10 mouse cellular contexts compared by ENCODE assay signal in the genomic region with DNA sequence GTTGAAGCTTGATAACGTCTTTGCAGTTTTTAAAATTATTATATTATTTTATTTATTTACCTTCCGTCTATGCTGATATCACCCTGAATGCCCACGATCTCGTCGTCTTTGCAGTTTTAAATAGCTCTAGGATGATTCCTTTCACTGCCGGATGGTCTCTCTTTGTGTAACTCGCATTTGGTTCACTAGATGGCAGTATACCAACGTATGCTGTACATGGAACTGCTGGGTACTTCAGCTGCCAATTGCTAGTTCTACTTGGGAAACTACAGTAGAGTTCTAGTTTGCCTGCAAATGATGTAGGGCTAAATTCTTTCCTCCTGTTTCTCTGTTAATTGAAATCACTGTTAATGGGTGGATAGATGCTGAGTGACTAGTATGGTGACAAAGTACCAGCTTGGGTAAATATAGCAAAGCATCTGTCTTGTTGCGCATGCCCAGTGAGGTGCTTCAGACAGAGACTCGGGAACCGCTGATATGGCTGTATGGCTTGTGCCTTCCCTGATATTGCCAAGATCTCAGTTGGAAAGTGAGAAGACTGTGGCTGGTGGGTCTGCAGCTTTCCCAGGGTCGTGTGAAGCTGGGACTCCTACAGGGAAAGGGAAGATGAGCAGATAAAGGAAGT. TPM values are rescaled to one million over a fixed set of nuclear protein-coding genes. Genes with fewer than 3 reads are reported as not detected.
A peak's percentile ranks its signal among the peaks of the same experiment; 100 is the strongest.
DNase-seq lines count a peak whose midpoint lies in the region; ATAC-seq and TF ChIP-seq lines count a peak whose summit lies in the region.
"Had no signal": no experiment of that assay in that cellular context is flagged by ENCODE, and none has a peak within 500 bp of the region (broad histone marks: within the 10 kb centered on the region; RNA-seq: fewer than 3 reads in every experiment).

No protein-coding gene starts in this region.

- TF ChIP-seq CTCF in heart, postnatal 0 days (IDR thresholded peaks at IDR 0.05; ENCODE audit: low read depth) = peak; percentile 89

- no peak overlapping the region for H3K4me3 ChIP-seq in heart, embryonic 12.5 days
- H3K4me3 ChIP-seq in heart, postnatal 0 days (ENCODE audit: low read depth, low read length) = no peak overlapping the region
- H3K4me3 ChIP-seq: midbrain, embryonic 12.5 days had no signal

- 27% methylated on average over 12 of the region's 12 CpGs for WGBS in heart, embryonic 12.5 days
- WGBS in heart, postnatal 0 days = 22% methylated on average over 12 of the region's 12 CpGs

- TF ChIP-seq EP300 in heart, postnatal 0 days (IDR thresholded peaks at IDR 0.05; ENCODE audit: low read depth) = no peak

- DNase-seq in heart, adult 11 months = peak; percentile 92
- peak; percentile 68 for DNase-seq in Muller cell, postnatal 12 days (ENCODE audit: inconsistent ontology term)
- peak; percentile 92 for DNase-seq in embryo, embryonic 10.5 days (ENCODE audit: low spot score)
- DNase-seq in heart, postnatal 0 days (ENCODE audit: low spot score) = peak; percentile 85
- DNase-seq in layer of hippocampus, adult 9-10 months (ENCODE audit: low spot score) = peak; percentile 97
- peak; percentile 94 for DNase-seq in lung, postnatal 36 days
- peak; percentile 69 for DNase-seq in telencephalon, adult 2 months (ENCODE audit: low read depth, low spot score)

- H3K27me3 ChIP-seq in heart, embryonic 12.5 days (replicated peaks) = no peaks in the 10 kb centered on the region
- H3K27me3 ChIP-seq in heart, postnatal 0 days (ENCODE audit: control insufficient read depth, insufficient read depth, low read length) = no peaks in the 10 kb centered on the region
- H3K27me3 ChIP-seq: midbrain, embryonic 12.5 days had no signal

- no peak for ATAC-seq in heart, embryonic 12.5 days (ENCODE audit: insufficient number of reproducible peaks, low FRiP score)
- peak; percentile 58 for ATAC-seq in heart, postnatal 0 days (ENCODE audit: insufficient read depth, low read depth)

- no peak overlapping the region for H3K27ac ChIP-seq in heart, embryonic 12.5 days (ENCODE audit: poor library complexity, severe bottlenecking)
- no peak overlapping the region for H3K27ac ChIP-seq in heart, postnatal 0 days (ENCODE audit: low read depth)
- H3K27ac ChIP-seq: midbrain, embryonic 12.5 days had no signal

- H3K4me1 ChIP-seq in heart, embryonic 12.5 days (replicated peaks) = no peaks in the 10 kb centered on the region
- no peaks in the 10 kb centered on the region for H3K4me1 ChIP-seq in heart, postnatal 0 days (ENCODE audit: control insufficient read depth, insufficient read depth)
- H3K4me1 ChIP-seq: midbrain, embryonic 12.5 days had no signal

- H3K9ac ChIP-seq in heart, embryonic 12.5 days = no peak overlapping the region
- H3K9ac ChIP-seq in heart, postnatal 0 days (replicated peaks; ENCODE audit: low read depth, low read length) = no peak overlapping the region
- H3K9ac ChIP-seq: midbrain, embryonic 12.5 days had no signal

- H3K4me2 ChIP-seq in heart, embryonic 12.5 days = no peak overlapping the region
- H3K4me2 ChIP-seq in heart, postnatal 0 days (ENCODE audit: low read depth, low read length) = no peak overlapping the region
- H3K4me2 ChIP-seq: midbrain, embryonic 12.5 days had no signal

- no peaks in the 10 kb centered on the region for H3K9me3 ChIP-seq in heart, embryonic 12.5 days (replicated peaks)
- no peaks in the 10 kb centered on the region for H3K9me3 ChIP-seq in heart, postnatal 0 days (replicated peaks; ENCODE audit: control insufficient read depth, low read length)
- H3K9me3 ChIP-seq: midbrain, embryonic 12.5 days had no signal

- H3K36me3 ChIP-seq in heart, embryonic 12.5 days = peaks cover 3% of the 10 kb centered on the region; the same call in 1 of the 2 replicates
- no peaks in the 10 kb centered on the region for H3K36me3 ChIP-seq in heart, postnatal 0 days (replicated peaks; ENCODE audit: control insufficient read depth, insufficient read depth, low read length)
- H3K36me3 ChIP-seq: midbrain, embryonic 12.5 days had no signal

RNA-seq across cellular contexts. Expression of a gene that starts 22.6 kb away (rescaled TPM):
- 48.0 and 50.6 TPM in 2 replicates for polyA plus RNA-seq in heart, embryonic 12.5 days (2016; fragmentation: Nextera tagmentation; extraction: Ambion mirVana)
- 26.3 and 27.4 TPM in 2 replicates for total RNA-seq in heart, postnatal 0 days (2014; rRNA removed; ENCODE audit: low replicate concordance)
- 39.0 and 47.0 TPM in 2 replicates for polyA plus RNA-seq in heart, postnatal 0 days (2015; fragmentation: Nextera tagmentation; extraction: Ambion mirVana)

RNA-seq across cellular contexts. Expression of a gene that starts 49.2 kb away (rescaled TPM):
- polyA plus RNA-seq in heart, embryonic 12.5 days (2016; fragmentation: Nextera tagmentation; extraction: Ambion mirVana) = 0.28 TPM in 1 of 2 replicates, not detected in the other
- not detected in 2 replicates for total RNA-seq in heart, postnatal 0 days (2014; rRNA removed; ENCODE audit: low replicate concordance)
- 0.16 TPM in 1 of 2 replicates, not detected in the other for polyA plus RNA-seq in heart, postnatal 0 days (2015; fragmentation: Nextera tagmentation; extraction: Ambion mirVana)
- total RNA-seq: adrenal gland, adult 18-20 months had no signal
- polyA plus RNA-seq: midbrain, embryonic 12.5 days had no signal

RNA-seq across cellular contexts. Expression of a gene that starts 54.9 kb away (rescaled TPM):
- polyA plus RNA-seq in heart, embryonic 12.5 days (2016; fragmentation: Nextera tagmentation; extraction: Ambion mirVana) = 0.17 and 0.23 TPM in 2 replicates
- total RNA-seq in heart, postnatal 0 days (2014; rRNA removed; ENCODE audit: low replicate concordance) = 0.15 TPM in 1 of 2 replicates, not detected in the other
- 0.26 and 0.32 TPM in 2 replicates for polyA plus RNA-seq in heart, postnatal 0 days (2015; fragmentation: Nextera tagmentation; extraction: Ambion mirVana)
